Mouse (Mus musculus) embryonic facial prominence, embryonic 15.5 days (tissue): ENCODE data around the gene Pex14. TPM values are rescaled to one million over a fixed set of nuclear protein-coding genes. Genes with fewer than 3 reads are reported as not detected.

Source experiments
- ATAC-seq: fragments of 200-750 bp; cut with Nextera tagmentation; 2 replicates; pipeline ENCODE4 v1.8.0; 2017; ENCODE audit warnings: low read depth, moderate TSS enrichment; ENCODE audit not compliant: insufficient number of reproducible peaks, low FRiP score, low TSS enrichment
- H3K27ac ChIP-seq: fragments of 300-500 bp; sonication (generic); replicated peaks from 2 replicates; pipeline ENCODE4 v1.5.1; 2015; ENCODE audit warnings: mild to moderate bottlenecking, inconsistent platforms
- H3K27me3 ChIP-seq: fragments of 300-500 bp; sonication (generic); 2 replicates; pipeline ENCODE4 v1.6.1; 2015; ENCODE audit warnings: inconsistent platforms
- H3K36me3 ChIP-seq: fragments of 300-500 bp; sonication (generic); 2 replicates; pipeline ENCODE4 v1.6.1; 2015; ENCODE audit warnings: mild to moderate bottlenecking, inconsistent platforms
- H3K4me1 ChIP-seq: fragments of 300-500 bp; sonication (generic); 2 replicates; pipeline ENCODE4 v1.6.1; 2015; ENCODE audit warnings: inconsistent platforms
- H3K4me2 ChIP-seq: fragments of 300-500 bp; sonication (generic); replicated peaks from 2 replicates; pipeline ENCODE4 v1.6.1; 2015; ENCODE audit warnings: mild to moderate bottlenecking, inconsistent platforms
- H3K4me3 ChIP-seq: fragments of 300-500 bp; sonication (generic); replicated peaks from 2 replicates; pipeline ENCODE4 v1.5.1; 2015; ENCODE audit warnings: mild to moderate bottlenecking, inconsistent platforms
- H3K9ac ChIP-seq: fragments of 300-500 bp; sonication (generic); 2 replicates; pipeline ENCODE4 v1.6.1; 2015; ENCODE audit warnings: inconsistent platforms
- H3K9me3 ChIP-seq: fragments of 300-500 bp; sonication (generic); replicated peaks from 2 replicates; pipeline ENCODE4 v1.6.1; 2016; ENCODE audit warnings: inconsistent platforms
- WGBS: fragments of 180-500 bp; shearing (Covaris S2); methylation state at CpG from one replicate; pipeline ENCODE4 v1.1.7; 2015; 5-methylcytosine and 5-hydroxymethylcytosine counted together
- polyA plus RNA-seq: library from polyadenylated mRNA; unstranded; fragments of >200 nt; fragmentation: Nextera tagmentation; extraction: Ambion mirVana; gene quantifications from 2 replicates; pipeline ENCODE4 v1.2.1, GENCODE M21; 2015

Pex14 gene
- polyA plus RNA-seq, 1 experiment from 2014 or later, result 49.4 TPM

DNA sequence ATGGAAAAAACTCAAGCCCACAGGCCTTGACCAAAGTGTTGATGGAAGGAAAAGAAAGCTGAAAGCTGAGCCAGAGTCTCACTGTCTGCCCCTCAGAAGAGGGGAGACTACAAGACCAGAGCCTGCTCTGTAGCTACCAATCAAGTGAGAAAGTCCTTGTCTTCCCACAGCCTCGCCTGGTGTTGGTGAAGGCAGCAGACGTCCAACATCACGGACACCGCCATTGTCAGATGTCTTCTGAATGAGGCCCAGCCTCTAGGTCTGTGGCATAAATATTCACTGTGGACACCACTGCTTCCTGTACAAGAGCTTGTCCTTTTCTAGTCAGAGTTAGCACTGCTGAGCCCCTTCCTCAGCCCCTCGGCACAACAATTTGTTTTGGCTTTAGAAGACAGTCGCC lies 80.2 kb downstream of the Pex14 start:
- no peak overlapping the region for H3K27ac ChIP-seq
- no peak for ATAC-seq
- WGBS, result 84% methylated on average over 6 of the region's 6 CpGs

GRCm38 (mm10) chr4:149006756-149007155 lies 92.9 kb downstream of the Pex14 start:
- ATAC-seq, result no peak

More for the DNA sequence above, 80.2 kb downstream of the Pex14 start:
- Histone ChIP-seq H3K4me1 (no peaks in the 10 kb centered on the region), H3K9me3 (no peaks in the 10 kb centered on the region), H3K4me2 (no peak overlapping the region), H3K9ac (no peak overlapping the region), H3K4me3 (no peak overlapping the region), H3K36me3 (0 out of 2 replicates have a peak, but pooled peaks cover under 1% of the 10 kb centered on the region), H3K27me3 (no peaks in the 10 kb centered on the region)

DNA sequence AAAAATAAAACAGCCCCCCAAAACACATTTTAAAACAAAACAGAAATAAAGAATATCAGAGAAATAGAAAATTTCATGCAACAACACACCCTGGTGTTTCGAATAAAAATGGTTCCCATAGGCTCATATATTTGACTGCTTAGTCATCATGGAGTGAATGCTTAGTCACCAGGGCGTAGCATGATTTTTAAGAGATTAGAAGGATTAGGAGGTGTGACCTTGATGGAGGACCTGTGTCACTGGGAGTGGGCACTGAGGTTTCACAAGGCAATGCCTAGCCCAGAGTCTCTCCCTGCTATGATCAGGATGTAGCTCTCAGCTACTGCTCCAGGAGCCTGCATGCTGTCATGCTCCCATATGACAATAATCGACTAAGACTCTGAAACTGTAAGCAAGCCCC lies 93.6 kb downstream of the Pex14 start:
- no peak overlapping the region for H3K9ac ChIP-seq
- H3K4me1 ChIP-seq, result no peaks in the 10 kb centered on the region
- no peaks in the 10 kb centered on the region for H3K36me3 ChIP-seq
- WGBS, result 88% methylated on average over 3 of the region's 3 CpGs
- no peaks in the 10 kb centered on the region for H3K9me3 ChIP-seq
- H3K27ac ChIP-seq, result no peak overlapping the region
- no peaks in the 10 kb centered on the region for H3K27me3 ChIP-seq
- ATAC-seq, result no peak
- no peak overlapping the region for H3K4me3 ChIP-seq
- H3K4me2 ChIP-seq, result no peak overlapping the region

More at GRCm38 (mm10) chr4:149006756-149007155, 92.9 kb downstream of the Pex14 start:
- Histone ChIP-seq H3K9me3 (no peaks in the 10 kb centered on the region), H3K9ac (no peak overlapping the region), H3K4me1 (no peaks in the 10 kb centered on the region), H3K27ac (no peak overlapping the region), H3K36me3 (no peaks in the 10 kb centered on the region), H3K4me3 (no peak overlapping the region), H3K27me3 (no peaks in the 10 kb centered on the region), H3K4me2 (no peak overlapping the region)
- 86% methylated on average over 6 of the region's 6 CpGs for WGBS

DNA sequence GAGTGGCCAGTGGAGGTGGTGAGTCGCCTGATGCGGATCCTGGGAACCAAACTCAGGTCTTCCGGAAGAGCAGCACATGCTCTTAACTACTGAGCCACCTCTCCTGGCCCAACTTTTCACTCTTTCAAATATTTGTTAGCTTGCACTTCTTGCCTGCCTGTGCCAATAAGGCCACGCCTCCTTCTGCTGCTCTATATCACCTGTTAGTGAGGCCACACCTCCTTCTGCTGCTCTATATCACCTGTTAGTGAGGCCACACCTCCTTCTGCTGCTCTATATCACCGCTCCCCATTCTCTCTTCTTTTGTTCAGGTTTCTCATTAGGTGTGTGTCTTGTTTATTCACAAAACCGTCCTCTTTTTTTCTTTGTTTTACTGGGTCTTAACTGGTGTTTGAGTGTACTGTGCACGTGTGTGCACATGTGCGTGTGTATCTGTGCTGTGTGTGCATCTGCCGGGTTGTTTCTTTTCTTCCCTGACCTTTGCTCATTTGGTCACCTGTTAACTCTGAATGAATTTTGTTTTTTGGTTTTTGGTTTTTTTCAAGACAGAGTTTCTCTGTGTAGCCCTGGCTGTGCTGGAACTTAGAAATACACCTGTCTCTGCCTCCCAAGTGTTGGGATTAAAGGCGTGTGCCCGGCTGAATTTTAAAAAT lies 97.1 kb downstream of the Pex14 start:
- Histone ChIP-seq H3K9ac (no peak overlapping the region), H3K4me3 (no peak overlapping the region), H3K27me3 (no peaks in the 10 kb centered on the region), H3K36me3 (no peaks in the 10 kb centered on the region), H3K4me1 (no peaks in the 10 kb centered on the region), H3K4me2 (no peak overlapping the region), H3K9me3 (no peaks in the 10 kb centered on the region), H3K27ac (no peak overlapping the region)
- no peak for ATAC-seq
- 90% methylated on average over 11 of the region's 11 CpGs for WGBS

DNA sequence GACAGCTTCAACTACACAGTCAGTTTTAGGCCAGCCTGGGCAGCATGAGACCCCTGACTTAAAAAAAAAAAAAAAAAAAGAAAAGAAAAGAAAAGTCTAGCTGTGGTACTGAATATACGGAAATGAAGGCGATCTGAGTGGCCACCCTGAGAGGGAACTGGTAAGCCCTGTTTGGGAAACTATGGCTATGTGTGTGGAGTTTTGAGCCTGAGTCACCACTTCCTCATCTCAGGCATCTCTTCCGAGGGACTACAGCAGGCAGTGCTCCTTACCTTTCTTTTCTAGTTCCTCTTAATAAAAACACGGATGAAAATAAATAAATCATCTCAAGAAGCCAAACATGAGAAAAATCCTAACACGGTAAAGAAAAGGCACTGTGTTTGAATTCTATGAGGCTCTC lies 98.2 kb downstream of the Pex14 start:
- Histone ChIP-seq H3K4me3 (no peak overlapping the region), H3K36me3 (no peaks in the 10 kb centered on the region), H3K9ac (no peak overlapping the region), H3K27me3 (no peaks in the 10 kb centered on the region), H3K27ac (no peak overlapping the region), H3K4me2 (no peak overlapping the region), H3K4me1 (no peaks in the 10 kb centered on the region), H3K9me3 (no peaks in the 10 kb centered on the region)
- WGBS, result 83% methylated on average over 5 of the region's 5 CpGs
- ATAC-seq, result no peak

DNA sequence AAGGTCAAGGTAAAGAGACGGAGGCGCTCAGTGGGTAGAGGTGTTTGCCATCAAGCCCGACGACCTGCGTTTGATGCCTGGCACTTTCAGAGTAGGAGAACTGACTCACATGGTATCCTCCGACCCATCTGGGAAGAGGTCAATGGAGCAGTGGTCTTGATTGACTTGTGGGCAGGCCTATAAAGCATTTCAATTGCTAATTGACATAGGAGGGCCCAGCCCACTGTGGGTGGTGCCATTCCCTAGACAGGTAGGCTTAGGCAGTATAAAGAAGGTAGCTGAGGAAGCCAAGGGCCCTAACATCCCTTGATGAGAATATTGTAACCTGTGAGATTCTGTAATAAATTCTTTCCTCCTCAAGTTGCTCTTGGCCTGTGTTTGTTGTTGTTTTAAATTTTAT lies 98.9 kb downstream of the Pex14 start:
- WGBS, result 93% methylated on average over 6 of the region's 6 CpGs
- H3K27me3 ChIP-seq, result no peaks in the 10 kb centered on the region
- H3K9me3 ChIP-seq, result no peaks in the 10 kb centered on the region
- no peak overlapping the region for H3K9ac ChIP-seq
- no peak for ATAC-seq
- H3K4me2 ChIP-seq, result no peak overlapping the region
- no peak overlapping the region for H3K4me3 ChIP-seq
- H3K36me3 ChIP-seq, result no peaks in the 10 kb centered on the region
- H3K27ac ChIP-seq, result no peak overlapping the region
- no peaks in the 10 kb centered on the region for H3K4me1 ChIP-seq

DNA sequence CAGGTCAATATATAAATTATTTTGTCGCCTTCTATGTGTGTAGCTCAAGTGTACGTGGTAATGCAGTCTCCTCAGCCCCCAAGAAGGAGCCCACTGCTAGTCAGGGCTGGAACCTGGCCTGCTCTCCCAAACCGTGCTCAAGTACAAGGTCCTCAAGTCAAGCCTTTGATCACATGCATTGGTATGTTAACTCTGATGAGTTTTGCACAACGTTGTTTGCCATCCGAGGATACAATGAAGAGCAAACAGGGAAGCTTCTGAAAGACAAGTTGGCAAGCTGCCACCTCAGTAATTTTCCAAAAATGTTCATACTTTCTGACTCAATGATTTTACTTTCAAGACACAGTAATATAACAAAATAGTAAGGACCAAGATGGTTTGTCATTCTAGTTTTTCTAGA lies 105.7 kb downstream of the Pex14 start:
- no peaks in the 10 kb centered on the region for H3K36me3 ChIP-seq
- H3K9me3 ChIP-seq, result no peaks in the 10 kb centered on the region
- H3K27ac ChIP-seq, result no peak overlapping the region
- H3K27me3 ChIP-seq, result no peaks in the 10 kb centered on the region
- ATAC-seq, result no peak
- 56% methylated on average over 5 of the region's 5 CpGs for WGBS
- H3K4me2 ChIP-seq, result no peak overlapping the region
- no peak overlapping the region for H3K9ac ChIP-seq
- peaks cover 10% of the 10 kb centered on the region for H3K4me1 ChIP-seq
- no peak overlapping the region for H3K4me3 ChIP-seq

DNA sequence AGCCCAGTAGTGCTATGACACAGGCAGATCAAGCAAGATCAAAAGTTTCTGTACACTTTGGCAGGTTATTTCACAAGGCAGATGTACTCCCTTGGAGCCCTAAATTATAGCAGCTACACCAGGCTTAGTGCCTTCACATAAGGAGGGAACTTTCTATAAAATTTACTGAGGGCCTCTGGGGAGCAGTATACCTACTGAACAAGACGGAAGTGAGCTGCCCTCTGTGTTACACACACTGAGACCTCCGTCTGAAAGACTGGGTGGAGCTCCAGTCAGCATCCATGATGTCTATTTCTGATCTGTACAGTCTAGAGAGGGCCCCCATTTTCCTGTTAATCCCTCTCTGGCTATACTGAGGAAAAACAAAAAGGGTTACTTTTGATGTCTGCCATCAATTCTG lies 109.6 kb downstream of the Pex14 start:
- Histone ChIP-seq H3K4me3 (no peak overlapping the region), H3K4me1 (peaks cover 41% of the 10 kb centered on the region), H3K9ac (no peak overlapping the region), H3K4me2 (no peak overlapping the region), H3K27me3 (peaks cover 6% of the 10 kb centered on the region; the same call in 1 of the 2 replicates), H3K27ac (no peak overlapping the region), H3K36me3 (no peaks in the 10 kb centered on the region), H3K9me3 (no peaks in the 10 kb centered on the region)
- 26% methylated on average over 2 of the region's 2 CpGs for WGBS
- no peak for ATAC-seq

DNA sequence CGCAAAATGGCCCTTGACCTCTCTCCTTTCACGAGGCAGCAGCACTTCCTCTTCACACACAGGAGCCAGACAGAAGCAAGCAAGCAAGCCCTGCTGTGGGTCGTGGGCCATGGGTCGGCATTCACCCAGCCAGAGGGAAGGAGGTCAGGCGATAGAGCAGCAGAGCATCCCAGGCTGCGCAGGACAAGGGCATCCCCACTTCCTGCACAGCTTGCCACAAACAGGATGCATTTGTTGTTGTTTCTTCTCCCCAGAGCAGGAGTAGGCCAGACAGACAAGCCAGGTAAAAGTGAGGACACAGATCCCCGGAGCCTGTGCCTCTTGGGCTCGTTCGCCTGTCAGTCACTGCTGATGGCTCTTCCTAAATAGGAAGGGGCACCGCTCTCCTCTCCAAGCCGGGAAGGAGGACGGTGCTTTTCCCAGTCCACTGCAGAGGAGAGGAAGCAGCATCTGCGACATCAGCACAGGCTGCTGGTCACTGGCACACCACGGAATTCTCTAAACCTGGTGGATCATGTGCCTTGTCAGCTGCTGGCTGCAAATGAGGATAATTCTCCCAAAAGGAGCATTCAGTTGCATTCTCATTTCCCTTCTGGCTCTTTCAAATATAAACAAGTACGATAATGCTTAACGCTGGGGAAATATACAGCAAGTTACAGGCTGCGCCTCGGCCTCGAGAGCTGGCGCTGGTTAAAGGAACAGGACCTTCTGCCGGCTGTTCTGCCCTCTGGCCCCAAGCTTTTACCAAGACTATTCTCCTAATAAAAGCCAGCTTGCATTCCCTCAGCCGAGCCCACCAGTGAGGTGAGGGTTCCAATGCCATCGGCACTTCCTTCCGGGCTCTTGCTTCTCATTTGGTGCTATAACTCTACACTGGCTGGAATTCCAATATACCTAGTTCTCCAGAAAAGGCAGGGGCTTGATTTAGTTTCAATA lies 113.9 kb downstream of the Pex14 start:
- H3K36me3 ChIP-seq, result peaks cover 4% of the 10 kb centered on the region; the same call in 1 of the 2 replicates
- no peak overlapping the region for H3K9ac ChIP-seq
- WGBS, result 31% methylated on average over 24 of the region's 24 CpGs
- H3K27ac ChIP-seq, result no peak overlapping the region
- H3K27me3 ChIP-seq, result peaks cover 12% of the 10 kb centered on the region; the same call in 1 of the 2 replicates
- H3K4me1 ChIP-seq, result peaks cover 59% of the 10 kb centered on the region
- no peak overlapping the region for H3K4me2 ChIP-seq
- no peak overlapping the region for H3K4me3 ChIP-seq
- no peak for ATAC-seq
- no peaks in the 10 kb centered on the region for H3K9me3 ChIP-seq

DNA sequence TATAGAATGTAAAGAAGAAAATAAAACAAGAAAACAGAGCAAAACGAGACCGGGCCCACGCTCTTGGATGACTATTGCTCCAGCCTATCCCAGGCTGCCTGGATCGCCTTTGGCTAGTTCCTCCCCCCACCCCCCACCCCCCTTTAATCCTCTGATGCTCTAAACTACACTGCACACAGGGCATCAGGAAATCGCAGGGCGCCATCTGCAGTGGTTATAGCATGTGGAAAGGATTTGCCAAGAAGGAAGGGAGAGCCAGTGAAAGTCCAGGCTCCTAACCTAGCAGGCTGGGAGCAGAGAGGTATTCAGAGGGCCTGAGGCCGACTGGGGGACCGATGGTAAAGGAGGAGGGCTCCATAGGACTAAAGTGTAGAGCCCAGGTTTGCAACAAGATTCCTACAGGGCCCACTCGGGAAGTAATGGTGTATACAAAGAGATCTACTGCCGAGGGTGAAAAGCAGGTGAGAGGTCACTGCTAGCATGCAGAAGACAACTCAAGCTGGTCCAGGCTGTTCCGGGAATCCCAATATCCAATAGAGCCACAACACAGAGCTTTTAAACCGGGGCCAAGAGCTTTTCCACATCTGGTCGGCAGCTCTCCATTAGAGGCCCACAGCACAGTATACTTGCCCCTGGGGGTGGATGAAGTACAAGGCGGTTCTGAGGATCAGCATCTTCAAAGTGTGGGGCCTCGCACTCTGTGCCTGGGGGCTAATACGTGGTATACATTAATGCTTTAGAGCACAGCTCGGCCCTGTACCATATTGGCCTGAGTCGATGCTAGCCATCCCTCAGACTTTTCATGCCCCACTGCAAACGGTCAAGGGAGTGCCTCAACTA lies 114.8 kb downstream of the Pex14 start:
- Histone ChIP-seq H3K4me2 (no peak overlapping the region), H3K9me3 (no peaks in the 10 kb centered on the region), H3K27me3 (peaks cover 12% of the 10 kb centered on the region; the same call in 1 of the 2 replicates), H3K4me1 (peaks cover 51% of the 10 kb centered on the region), H3K36me3 (peaks cover 4% of the 10 kb centered on the region; the same call in 1 of the 2 replicates), H3K9ac (no peak overlapping the region), H3K4me3 (no peak overlapping the region), H3K27ac (0 out of 2 replicates have a peak overlapping the region, but pooled peaks have one; percentile 30)
- no peak for ATAC-seq
- 28% methylated on average over 19 of the region's 19 CpGs for WGBS

GRCm38 (mm10) chr4:148982274-148982673 lies 117.4 kb downstream of the Pex14 start:
- H3K27ac ChIP-seq, result no peak overlapping the region
- 52% methylated on average over 6 of the region's 6 CpGs for WGBS
- peaks cover 12% of the 10 kb centered on the region; the same call in 1 of the 2 replicates for H3K27me3 ChIP-seq
- H3K9ac ChIP-seq, result no peak overlapping the region
- peaks cover 61% of the 10 kb centered on the region for H3K4me1 ChIP-seq
- ATAC-seq, result peak; percentile 41; the same call in 1 of the 2 replicates
- H3K4me3 ChIP-seq, result no peak overlapping the region
- no peaks in the 10 kb centered on the region for H3K9me3 ChIP-seq
- H3K36me3 ChIP-seq, result peaks cover 4% of the 10 kb centered on the region; the same call in 1 of the 2 replicates
- H3K4me2 ChIP-seq, result no peak overlapping the region
